Mouse (Mus musculus): ENCODE results near the gene Tex2. TPM values are rescaled to one million over a fixed set of nuclear protein-coding genes. Genes with fewer than 3 reads are reported as not detected.

Gene Tex2
- total and polyA plus RNA-seq, 2 experiments from 2014 or later: 30.8 to 60.5 TPM

DNA sequence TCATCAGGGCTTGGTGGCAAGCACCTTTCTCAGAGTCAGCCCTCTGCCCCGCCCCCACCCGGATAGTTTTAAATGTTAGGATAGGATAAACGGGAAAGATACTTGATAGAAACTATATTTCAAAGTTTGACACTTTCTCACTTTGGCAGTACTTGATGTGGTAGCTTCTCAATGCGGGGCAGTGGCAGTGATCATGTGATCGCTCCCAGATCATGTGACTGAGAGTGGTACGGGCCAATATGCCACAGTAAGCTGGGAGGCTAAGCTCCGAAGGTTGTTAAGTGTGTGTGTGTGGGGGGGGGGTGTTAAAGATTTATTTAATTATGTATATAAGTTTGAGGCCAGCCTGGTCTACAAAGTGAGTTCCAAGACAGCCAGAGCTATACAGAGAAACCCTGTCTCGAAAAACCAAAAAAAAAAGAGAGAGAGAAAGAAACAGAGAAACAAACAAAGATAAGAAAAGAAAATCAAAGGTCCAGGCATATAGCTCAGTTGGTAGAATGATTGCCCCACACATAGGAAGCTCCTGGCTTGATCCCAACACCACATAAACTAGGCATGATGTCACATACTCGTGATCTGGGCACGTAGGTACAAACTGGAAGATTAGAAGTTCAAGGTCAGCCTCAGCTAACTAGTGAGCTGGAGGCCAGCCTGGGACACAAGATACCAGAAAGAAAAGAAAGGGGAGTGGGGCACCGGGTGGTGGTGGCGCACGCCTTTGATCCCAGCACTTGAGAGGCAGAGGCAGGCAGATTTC lies 4.8 kb upstream of the Tex2 start:
- ATAC-seq: no peak

DNA sequence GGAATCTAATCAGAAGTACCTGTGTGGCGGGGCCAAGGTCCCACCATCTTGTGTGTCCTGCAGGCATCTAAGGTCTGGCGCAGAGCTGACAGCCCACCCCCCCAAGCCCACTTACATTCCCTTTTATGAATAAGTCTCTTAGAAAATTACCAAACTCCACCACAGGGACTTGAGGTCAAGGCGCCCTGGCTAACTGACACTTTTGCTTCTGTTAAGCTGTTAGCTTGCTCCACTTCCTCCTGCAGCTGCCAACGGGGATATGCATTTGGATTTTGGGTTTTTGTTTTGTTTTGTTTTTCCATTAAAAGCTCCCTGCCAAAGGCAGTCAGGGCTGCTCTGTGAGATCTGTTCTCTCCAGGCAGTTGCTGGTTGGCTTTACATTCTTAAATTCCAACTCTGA lies 2.3 kb upstream of the Tex2 start:
- Histone ChIP-seq H3K4me3 (ENCODE audit: low read length) (no peak overlapping the region), H3K4me2 (ENCODE audit: low read depth, low read length) (no peak overlapping the region), H3K9ac (replicated peaks; ENCODE audit: low read length) (no peak overlapping the region), H3K36me3 (ENCODE audit: insufficient read depth, low read length) (no peaks in the 10 kb centered on the region), H3K27ac (no peak overlapping the region), H3K9me3 (ENCODE audit: low read length) (no peaks in the 10 kb centered on the region), H3K4me1 (ENCODE audit: insufficient read depth, low read length) (peaks cover 10% of the 10 kb centered on the region), H3K27me3 (ENCODE audit: insufficient read depth, low read length) (no peaks in the 10 kb centered on the region)
- 82% methylated on average over 4 of the region's 4 CpGs for WGBS
- DNase-seq (ENCODE audit: low spot score) (no peak), ATAC-seq (no peak)
- TF ChIP-seq CTCF (IDR thresholded peaks at IDR 0.05; ENCODE audit: low read depth): no peak

More for the DNA sequence above, 4.8 kb upstream of the Tex2 start:
- H3K9me3 ChIP-seq (ENCODE audit: low read length): no peaks in the 10 kb centered on the region
- H3K27me3 ChIP-seq (ENCODE audit: insufficient read depth, low read length): no peaks in the 10 kb centered on the region
- no peak overlapping the region for H3K9ac ChIP-seq (replicated peaks; ENCODE audit: low read length)
- no peaks in the 10 kb centered on the region for H3K4me1 ChIP-seq (ENCODE audit: insufficient read depth, low read length)
- H3K36me3 ChIP-seq (ENCODE audit: insufficient read depth, low read length): no peaks in the 10 kb centered on the region
- 85% methylated on average over 13 of the region's 13 CpGs for WGBS
- no peak for DNase-seq (ENCODE audit: low spot score)
- no peak overlapping the region for H3K4me3 ChIP-seq (ENCODE audit: low read length)
- H3K27ac ChIP-seq: no peak overlapping the region
- no peak overlapping the region for H3K4me2 ChIP-seq (ENCODE audit: low read depth, low read length)
- no peak for TF ChIP-seq CTCF (IDR thresholded peaks at IDR 0.05; ENCODE audit: low read depth)

DNA sequence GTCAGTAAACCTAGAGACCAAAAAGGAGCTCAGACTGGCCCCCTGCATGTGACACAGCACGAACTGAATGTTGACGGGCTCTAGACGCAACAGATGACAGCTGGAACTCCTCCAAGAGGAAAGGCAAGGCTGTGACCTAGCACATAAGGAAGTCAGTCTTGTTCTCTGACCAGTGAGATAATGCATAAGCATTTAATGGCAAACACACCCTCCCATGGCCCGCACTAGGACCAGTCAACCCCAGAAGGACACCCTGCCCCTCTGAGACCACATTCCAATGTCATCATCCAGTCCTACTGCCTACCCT lies 1.1 kb upstream of the Tex2 start:
- Histone ChIP-seq H3K9ac (replicated peaks; ENCODE audit: low read length) (no peak overlapping the region), H3K36me3 (ENCODE audit: insufficient read depth, low read length) (no peaks in the 10 kb centered on the region), H3K4me2 (ENCODE audit: low read depth, low read length) (no peak overlapping the region), H3K27me3 (ENCODE audit: insufficient read depth, low read length) (no peaks in the 10 kb centered on the region), H3K27ac (no peak overlapping the region), H3K4me1 (ENCODE audit: insufficient read depth, low read length) (peaks cover 10% of the 10 kb centered on the region), H3K9me3 (ENCODE audit: low read length) (no peaks in the 10 kb centered on the region), H3K4me3 (ENCODE audit: low read length) (no peak overlapping the region)
- 63% methylated on average over 4 of the region's 4 CpGs for WGBS
- TF ChIP-seq CTCF (IDR thresholded peaks at IDR 0.05; ENCODE audit: low read depth): no peak
- ATAC-seq: no peak
- no peak for DNase-seq (ENCODE audit: low spot score)

- H3K27ac ChIP-seq: peak overlapping the region; percentile 83; the same call in 1 of the 2 replicates
- DNase-seq (ENCODE audit: low spot score) (no peak), ATAC-seq (0 out of 2 replicates have a peak, but pooled peaks have one; percentile 4)
- H3K9ac ChIP-seq (replicated peaks; ENCODE audit: low read length): peak overlapping the region; percentile 94; the same call in 1 of the 2 replicates
- 53% methylated on average over 14 of the region's 15 CpGs for whole genome bisulfite sequencing
- H3K36me3 ChIP-seq (ENCODE audit: insufficient read depth, low read length): no peaks in the 10 kb centered on the region
- H3K4me1 ChIP-seq (ENCODE audit: insufficient read depth, low read length): peaks cover 10% of the 10 kb centered on the region
- peak overlapping the region; percentile 94 for H3K4me2 ChIP-seq (ENCODE audit: low read depth, low read length)
- H3K9me3 ChIP-seq (ENCODE audit: low read length): no peaks in the 10 kb centered on the region
- H3K27me3 ChIP-seq (ENCODE audit: insufficient read depth, low read length): no peaks in the 10 kb centered on the region
- peak; percentile 27; the same call in 1 of the 2 replicates for TF ChIP-seq CTCF (IDR thresholded peaks at IDR 0.05; ENCODE audit: low read depth)
- H3K4me3 ChIP-seq (ENCODE audit: low read length): peak overlapping the region; percentile 96
Measured at GRCm38 (mm10) chr11:106613638-106614338, 565 bp upstream of the Tex2 start.

DNA sequence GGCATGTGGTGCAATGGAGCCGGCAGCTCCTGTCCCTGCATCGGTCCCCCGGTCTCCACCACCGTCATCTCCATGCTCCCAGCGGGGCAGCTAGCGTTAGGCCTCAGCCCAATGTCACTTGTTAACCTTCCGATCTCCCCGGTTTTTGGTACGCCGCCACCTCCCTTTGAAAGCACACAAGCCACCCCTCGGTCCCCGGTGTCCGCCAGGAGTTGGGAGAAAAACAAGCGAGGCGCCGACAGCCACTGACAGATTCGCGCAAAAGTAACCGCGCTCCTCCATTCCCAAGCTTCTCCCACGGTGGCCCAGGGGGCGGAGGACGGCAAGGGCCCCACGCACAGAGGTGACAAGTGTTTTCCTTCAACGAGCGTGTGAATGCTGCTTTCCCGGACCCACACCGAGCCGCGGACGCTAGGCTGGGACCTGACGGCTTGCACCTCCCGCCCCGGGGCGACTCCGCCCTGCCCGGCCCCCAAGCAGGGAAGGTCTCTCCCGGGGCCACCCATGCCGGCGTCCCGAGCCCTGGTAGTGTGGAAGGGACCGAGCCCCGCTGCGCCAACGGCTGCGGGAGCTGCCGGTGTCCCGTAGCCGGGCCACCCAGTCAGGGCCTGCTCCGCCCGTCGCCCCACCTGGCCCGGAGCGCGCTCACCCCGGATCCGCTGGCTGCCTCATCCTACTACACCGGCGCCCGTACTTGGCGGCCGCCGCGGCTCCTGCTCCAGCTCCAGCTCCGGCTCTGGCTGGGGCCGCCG lies 838 bp downstream of the Tex2 start:
- no peak for TF ChIP-seq CTCF (IDR thresholded peaks at IDR 0.05; ENCODE audit: low read depth)
- ATAC-seq (no peak), DNase-seq (ENCODE audit: low spot score) (peak; percentile 27)
- Histone ChIP-seq H3K27me3 (ENCODE audit: insufficient read depth, low read length) (no peaks in the 10 kb centered on the region), H3K4me2 (ENCODE audit: low read depth, low read length) (peak overlapping the region; percentile 94), H3K9me3 (ENCODE audit: low read length) (no peaks in the 10 kb centered on the region), H3K4me3 (ENCODE audit: low read length) (peak overlapping the region; percentile 96), H3K36me3 (ENCODE audit: insufficient read depth, low read length) (no peaks in the 10 kb centered on the region), H3K27ac (peak overlapping the region; percentile 83), H3K9ac (replicated peaks; ENCODE audit: low read length) (peak overlapping the region; percentile 94), H3K4me1 (ENCODE audit: insufficient read depth, low read length) (peaks cover 10% of the 10 kb centered on the region)
- under 1% methylated on average over 64 of the region's 67 CpGs for WGBS

DNA sequence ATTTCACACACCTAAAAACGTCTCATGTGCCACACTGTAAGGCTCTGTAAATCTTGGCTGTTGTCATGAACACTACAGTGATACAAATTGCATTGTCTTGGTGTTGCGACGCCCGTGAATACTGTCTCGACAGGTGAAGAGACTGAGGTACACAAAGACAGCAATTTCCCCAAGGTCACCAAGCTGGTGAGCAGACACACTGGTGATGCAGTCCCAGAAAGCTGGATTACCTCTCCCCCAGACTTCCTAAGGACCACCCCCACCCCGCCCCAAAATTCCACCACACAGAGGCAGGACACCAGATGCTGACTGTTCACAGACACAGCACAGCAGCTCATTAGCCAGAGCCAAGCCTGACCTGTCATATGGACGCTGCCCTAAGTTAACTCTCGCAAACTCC lies 3.5 kb downstream of the Tex2 start:
- 76% methylated on average over 8 of the region's 8 CpGs for WGBS
- Histone ChIP-seq H3K9me3 (ENCODE audit: low read length) (no peaks in the 10 kb centered on the region), H3K4me2 (ENCODE audit: low read depth, low read length) (no peak overlapping the region), H3K36me3 (ENCODE audit: insufficient read depth, low read length) (no peaks in the 10 kb centered on the region), H3K4me1 (ENCODE audit: insufficient read depth, low read length) (peaks cover 10% of the 10 kb centered on the region), H3K27me3 (ENCODE audit: insufficient read depth, low read length) (no peaks in the 10 kb centered on the region), H3K9ac (replicated peaks; ENCODE audit: low read length) (no peak overlapping the region), H3K4me3 (ENCODE audit: low read length) (no peak overlapping the region), H3K27ac (no peak overlapping the region)
- DNase-seq (ENCODE audit: low spot score) (no peak), ATAC-seq (no peak)
- TF ChIP-seq CTCF (IDR thresholded peaks at IDR 0.05; ENCODE audit: low read depth): no peak
